7 mouse cellular contexts compared by ENCODE assay signal in the genomic region with DNA sequence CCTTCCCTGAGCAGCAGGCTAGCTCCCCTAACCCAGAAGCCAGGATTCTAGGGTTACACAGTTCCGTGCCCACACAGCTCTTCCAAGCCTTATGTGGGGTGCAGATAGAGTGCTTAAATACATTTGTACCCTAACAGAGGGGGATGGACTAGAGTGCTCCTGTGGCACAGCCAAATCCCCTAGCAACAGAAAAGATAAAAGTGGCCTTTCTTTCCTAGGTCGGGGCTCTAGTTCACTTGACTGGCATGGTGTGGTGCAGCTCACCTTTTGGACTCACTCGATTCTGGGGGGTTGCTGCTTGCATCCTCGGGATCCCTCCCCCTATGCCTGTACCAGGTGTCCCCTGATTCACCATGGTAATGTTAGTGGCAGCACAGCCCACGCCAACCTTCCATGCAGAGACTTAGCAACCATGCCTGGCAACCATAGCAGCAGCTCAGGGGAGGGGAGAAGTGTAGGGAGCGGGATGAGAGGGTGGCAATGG. TPM values are rescaled to one million over a fixed set of nuclear protein-coding genes. Genes with fewer than 3 reads are reported as not detected.
A peak's percentile ranks its signal among the peaks of the same experiment; 100 is the strongest.
DNase-seq lines count a peak whose midpoint lies in the region; ATAC-seq and TF ChIP-seq lines count a peak whose summit lies in the region.

No protein-coding gene starts in this region.

- H3K4me1 ChIP-seq in lung, embryonic 16.5 days (replicated peaks; ENCODE audit: control insufficient read depth, insufficient read depth, low read length), result peaks cover 29% of the 10 kb centered on the region
- peaks cover 2% of the 10 kb centered on the region; the same call in 1 of the 2 replicates for H3K4me1 ChIP-seq in stomach, postnatal 0 days (replicated peaks; ENCODE audit: control insufficient read depth, insufficient read depth)

- 12% methylated on average over 6 of the region's 6 CpGs for WGBS in lung, embryonic 16.5 days
- 16% methylated on average over 6 of the region's 6 CpGs for WGBS in stomach, postnatal 0 days

- peak overlapping the region; percentile 59; the same call in 1 of the 2 replicates for H3K9ac ChIP-seq in lung, embryonic 16.5 days (ENCODE audit: low read length)
- H3K9ac ChIP-seq in stomach, postnatal 0 days (ENCODE audit: low read length), result no peak overlapping the region

- no peak overlapping the region for H3K27ac ChIP-seq in lung, embryonic 16.5 days (ENCODE audit: low read length)
- H3K27ac ChIP-seq in stomach, postnatal 0 days (replicated peaks), result no peak overlapping the region

- no peaks in the 10 kb centered on the region for H3K9me3 ChIP-seq in lung, embryonic 16.5 days (ENCODE audit: control insufficient read depth, low read length)
- no peaks in the 10 kb centered on the region for H3K9me3 ChIP-seq in stomach, postnatal 0 days (ENCODE audit: control insufficient read depth, low read length)

- intact Hi-C loops in left cerebral cortex, postnatal 10 days (cut with DNase I), result no loop called here

- no peak for DNase-seq in lung, postnatal 36 days
- DNase-seq in frontal cortex, postnatal 10 days (ENCODE audit: low spot score in 2 of 2), result peak; percentile 69 to 83
- peak; percentile 74 to 80 for DNase-seq in left cerebral cortex, postnatal 10 days (ENCODE audit: extremely low spot score in 1 of 2, low spot score in 2 of 2)
- no peak for DNase-seq in stomach, postnatal 0 days (ENCODE audit: low spot score)
- DNase-seq in spleen, postnatal 36 days (ENCODE audit: low spot score in 2 of 2), result no peak
- DNase-seq in kidney, postnatal 36 days, result no peak

- no peak for TF ChIP-seq EP300 in stomach, postnatal 0 days (optimal IDR thresholded peaks at IDR 0.05)

- ATAC-seq in lung, embryonic 16.5 days (ENCODE audit: low read depth), result no peak
- ATAC-seq in stomach, postnatal 0 days (ENCODE audit: low FRiP score, low TSS enrichment), result no peak

- H3K4me2 ChIP-seq in lung, embryonic 16.5 days (ENCODE audit: low read depth, low read length), result no peak overlapping the region
- 0 out of 2 replicates have a peak overlapping the region, but pooled peaks have one; percentile 57 for H3K4me2 ChIP-seq in stomach, postnatal 0 days (replicated peaks; ENCODE audit: low read depth)

- peaks cover 65% of the 10 kb centered on the region for H3K27me3 ChIP-seq in lung, embryonic 16.5 days (ENCODE audit: control insufficient read depth, insufficient read depth, low read depth, low read length)
- H3K27me3 ChIP-seq in stomach, postnatal 0 days (ENCODE audit: control insufficient read depth, insufficient read depth, low read length), result peaks cover 14% of the 10 kb centered on the region; the same call in 1 of the 2 replicates

- peaks cover 15% of the 10 kb centered on the region for H3K36me3 ChIP-seq in lung, embryonic 16.5 days (ENCODE audit: control insufficient read depth, insufficient read depth, low read length)
- peaks cover 6% of the 10 kb centered on the region for H3K36me3 ChIP-seq in stomach, postnatal 0 days (ENCODE audit: control insufficient read depth, insufficient read depth, low read length)

- no peak overlapping the region; the same call in 1 of the 2 replicates for H3K4me3 ChIP-seq in lung, embryonic 16.5 days (ENCODE audit: low read length)
- peak overlapping the region; percentile 34; the same call in 1 of the 2 replicates for H3K4me3 ChIP-seq in stomach, postnatal 0 days (ENCODE audit: low read depth, low read length)

- TF ChIP-seq CTCF in stomach, postnatal 0 days (IDR thresholded peaks at IDR 0.05; ENCODE audit: low read depth), result no peak

RNA-seq across cellular contexts. Expression of a gene that starts 0.6 kb away (rescaled TPM):
- polyA plus RNA-seq in lung, embryonic 16.5 days (2015; fragmentation: Nextera tagmentation; extraction: Ambion mirVana), result not detected in 2 replicates
- 100 to 1,000 TPM; 285 to 294 TPM for total RNA-seq in left cerebral cortex, postnatal 10 days (2021)
- 0.02 TPM in 1 of 2 replicates, not detected in the other for polyA plus RNA-seq in stomach, postnatal 0 days (2015; fragmentation: Nextera tagmentation; extraction: Ambion mirVana)

RNA-seq across cellular contexts. Expression of a gene that starts 19.0 kb away (rescaled TPM):
- not detected in 2 replicates for polyA plus RNA-seq in lung, embryonic 16.5 days (2015; fragmentation: Nextera tagmentation; extraction: Ambion mirVana)
- total RNA-seq in left cerebral cortex, postnatal 10 days (2021), result not detected
- not detected in 2 replicates for polyA plus RNA-seq in stomach, postnatal 0 days (2015; fragmentation: Nextera tagmentation; extraction: Ambion mirVana)

RNA-seq across cellular contexts. Expression of a gene that starts 22.6 kb away (rescaled TPM):
- 106 TPM in 2 replicates for polyA plus RNA-seq in lung, embryonic 16.5 days (2015; fragmentation: Nextera tagmentation; extraction: Ambion mirVana)
- 10 to 100 TPM; 41.7 to 44.6 TPM for total RNA-seq in left cerebral cortex, postnatal 10 days (2021)
- polyA plus RNA-seq in stomach, postnatal 0 days (2015; fragmentation: Nextera tagmentation; extraction: Ambion mirVana), result 56.2 TPM in 2 replicates

RNA-seq across cellular contexts. Expression of a gene that starts 30.7 kb away (rescaled TPM):
- 0.13 and 0.23 TPM in 2 replicates for polyA plus RNA-seq in lung, embryonic 16.5 days (2015; fragmentation: Nextera tagmentation; extraction: Ambion mirVana)
- total RNA-seq in left cerebral cortex, postnatal 10 days (2021), result under 1 TPM; 0.63 to 0.64 TPM
- 0.11 TPM in 1 of 2 replicates, not detected in the other for polyA plus RNA-seq in stomach, postnatal 0 days (2015; fragmentation: Nextera tagmentation; extraction: Ambion mirVana)

RNA-seq across cellular contexts. Expression of a gene that starts 45.7 kb away (rescaled TPM):
- polyA plus RNA-seq in lung, embryonic 16.5 days (2015; fragmentation: Nextera tagmentation; extraction: Ambion mirVana), result 40.2 and 40.6 TPM in 2 replicates
- 100 to 1,000 TPM; 651 to 661 TPM for total RNA-seq in left cerebral cortex, postnatal 10 days (2021)
- polyA plus RNA-seq in stomach, postnatal 0 days (2015; fragmentation: Nextera tagmentation; extraction: Ambion mirVana), result 29.5 and 33.1 TPM in 2 replicates

Comparison
In these comparisons a context has a peak if more than half of its experiments do, and no peak if none do; other contexts are left out.
1. DNase-seq: peak in frontal cortex, postnatal 10 days (2 of 2) and left cerebral cortex, postnatal 10 days (2 of 2); none in lung, postnatal 36 days (single experiment), stomach, postnatal 0 days (single experiment), spleen, postnatal 36 days (0 of 2) and kidney, postnatal 36 days (0 of 2).